Mouse (Mus musculus) monocyte, adult 2 months (primary cell): ENCODE data around the gene Abcd1.
"Not testable (repeated sequence)": the region's sequence is repeated elsewhere in the genome, so short reads cannot be mapped to it uniquely, and the experiment has no call there.

Experiments
- DNase-seq, 2 experiments: peaks; one replicate each; pipeline ENCODE4 v3.0.0; 2022; ENCODE audit warnings: low spot score in 2 of 2, low read depth in 1 of 2

Gene Abcd1

GRCm38 (mm10) chrX:73739841-73740240 lies 23.4 kb downstream of the Abcd1 start:
- not testable (repeated sequence) for DNase-seq

- DNase-seq, result no peak
These were observed 28.5 kb downstream of the Abcd1 start for GRCm38 (mm10) chrX:73744774-73745481.

- no peak for DNase-seq
These were observed 32.6 kb downstream of the Abcd1 start for GRCm38 (mm10) chrX:73748977-73749376.

GRCm38 (mm10) chrX:73756334-73757140 lies 40.1 kb downstream of the Abcd1 start, which contains the start of gene Plxnb3:
TSS of gene Plxnb3 (plus strand) at chrX:73757090.
- no peak for DNase-seq

- no peak for DNase-seq
These were observed 42.4 kb downstream of the Abcd1 start for GRCm38 (mm10) chrX:73758611-73759290.

- DNase-seq, result peak; percentile 3 to 35
These were observed 48.9 kb downstream of the Abcd1 start for GRCm38 (mm10) chrX:73765311-73765710.

GRCm38 (mm10) chrX:73767267-73767666 lies 50.9 kb downstream of the Abcd1 start:
- no peak for DNase-seq

GRCm38 (mm10) chrX:73774168-73774760 lies 57.9 kb downstream of the Abcd1 start, which contains the start of gene Srpk3:
TSS of gene Srpk3 (plus strand) at chrX:73774405.
- DNase-seq, result no peak

GRCm38 (mm10) chrX:73774802-73775483 lies 58.5 kb downstream of the Abcd1 start:
- no peak for DNase-seq

GRCm38 (mm10) chrX:73782227-73782626 lies 65.8 kb downstream of the Abcd1 start:
- no peak for DNase-seq

GRCm38 (mm10) chrX:73785666-73786065 lies 69.3 kb downstream of the Abcd1 start:
- no peak for DNase-seq

- DNase-seq, result peak; percentile 88 to 90
These were observed 70.2 kb downstream of the Abcd1 start, which contains the start of the genes Idh3g and Ssr4 for GRCm38 (mm10) chrX:73786364-73787224. TSS of gene Idh3g (minus strand) at chrX:73786897. TSS of gene Ssr4 (plus strand) at chrX:73787028.

- no peak for DNase-seq
These were observed 70.8 kb downstream of the Abcd1 start for GRCm38 (mm10) chrX:73787225-73787558.
